Mouse (Mus musculus) kidney, adult 8-10 months (tissue): ENCODE measurements at regions not wholly inside any gene's neighbourhood (a gene's known extent, or its start where the extent isn't known, plus 50 kb on each side); places are given as distances from the start of the nearest gene placed in this dataset.

Experiments used
- DNase-seq, 2 experiments: peaks; one replicate each; pipeline ENCODE4 v3.0.0; 2022

DNA sequence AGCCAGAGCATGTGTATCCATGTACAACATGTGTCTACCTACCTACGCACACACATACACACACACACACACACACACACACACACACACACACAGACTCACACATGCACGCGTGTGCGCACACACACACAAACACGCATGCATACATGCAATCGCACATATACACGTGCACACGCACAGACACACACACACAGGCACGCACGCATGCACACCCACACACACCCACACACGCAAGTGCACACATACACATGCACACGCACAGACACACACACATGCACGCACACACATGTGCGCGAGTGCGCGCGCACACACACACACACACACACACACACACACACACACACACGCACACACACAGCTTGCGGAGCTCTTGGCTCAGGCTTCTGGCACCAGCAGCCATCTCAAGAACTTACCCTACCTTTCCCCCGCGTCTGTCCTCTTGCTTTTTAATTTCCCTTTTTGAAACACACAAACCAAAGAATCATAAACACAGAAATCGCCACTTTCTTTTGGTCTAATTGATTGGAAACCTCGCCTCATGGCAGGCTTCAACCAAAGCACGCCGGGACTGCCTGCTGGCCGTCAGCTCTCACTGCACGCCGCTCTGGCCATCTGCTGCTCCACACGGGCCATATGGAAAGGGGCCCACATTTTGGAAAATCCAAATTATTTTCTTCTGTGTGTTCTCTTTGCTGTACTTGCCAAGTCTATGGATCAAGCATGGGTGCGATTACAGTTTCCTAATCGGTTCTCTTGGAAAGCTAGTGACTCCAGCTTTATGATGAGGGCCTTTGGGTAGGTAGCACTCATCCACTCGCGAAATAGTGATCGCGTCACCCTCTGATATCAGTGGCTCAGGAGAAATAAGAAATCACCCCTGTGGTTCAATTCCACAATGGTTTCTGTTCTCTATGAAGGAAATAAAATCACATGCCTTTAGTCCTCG lies 127.9 kb upstream of the Gm9833 start:
- DNase-seq: no peak

DNA sequence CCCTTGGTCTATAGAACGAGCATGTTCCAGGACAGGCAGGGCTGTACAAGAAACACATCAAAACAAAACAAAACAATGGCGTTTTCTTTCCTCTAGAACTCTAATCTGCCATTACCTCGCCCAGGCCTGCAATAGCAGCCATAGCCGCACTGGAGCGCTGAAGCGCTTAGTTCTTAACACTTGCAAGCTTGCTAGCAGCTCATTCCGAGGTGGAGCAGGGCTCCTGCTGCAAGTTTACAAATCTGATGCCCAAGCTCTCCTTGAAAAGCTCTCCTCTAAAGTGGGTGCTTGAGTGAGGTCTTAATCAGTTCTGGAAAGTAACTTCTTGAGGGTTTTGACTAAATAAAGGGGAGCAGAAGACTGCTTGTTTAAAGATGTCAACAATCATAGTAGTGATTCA lies 127.2 kb upstream of the Gm9833 start:
- DNase-seq: peak in 1 of 2 experiments; percentile 56
